Mouse (Mus musculus): Measurements from ENCODE around the gene Purb.

Purb gene

GRCm38 (mm10) chr11:6475867-6476484 is at the start of gene Purb:
TSS of gene Purb (minus strand) at chr11:6475917.
- DNase-seq, result peak; percentile 94

GRCm38 (mm10) chr11:6525241-6525640 is 49.5 kb upstream of the Purb start:
- no peak for DNase-seq

GRCm38 (mm10) chr11:6524880-6525238 is 49.1 kb upstream of the Purb start:
- DNase-seq, result no peak

- DNase-seq, result no peak
Observed at GRCm38 (mm10) chr11:6524165-6524879, 48.6 kb upstream of the Purb start.

- no peak for DNase-seq
Observed at GRCm38 (mm10) chr11:6523662-6524088, 48.0 kb upstream of the Purb start.

GRCm38 (mm10) chr11:6522782-6523525 is 47.2 kb upstream of the Purb start:
- no peak for DNase-seq

- peak; percentile 35 for DNase-seq
Observed at GRCm38 (mm10) chr11:6520507-6521173, 44.9 kb upstream of the Purb start, which contains the start of gene Myo1g. TSS of gene Myo1g (minus strand) at chr11:6520965.

- DNase-seq, result peak; percentile 19
Observed at GRCm38 (mm10) chr11:6519491-6520033, 43.8 kb upstream of the Purb start.

GRCm38 (mm10) chr11:6514837-6515236 is 39.1 kb upstream of the Purb start:
- DNase-seq, result no peak

- DNase-seq, result no peak
Observed at GRCm38 (mm10) chr11:6508269-6508876, 32.7 kb upstream of the Purb start.

GRCm38 (mm10) chr11:6506516-6506915 is 30.8 kb upstream of the Purb start:
- DNase-seq, result no peak

- no peak for DNase-seq
Observed at GRCm38 (mm10) chr11:6504689-6505088, 29.0 kb upstream of the Purb start.

- no peak for DNase-seq
Observed at GRCm38 (mm10) chr11:6504226-6504625, 28.5 kb upstream of the Purb start.

GRCm38 (mm10) chr11:6502506-6502905 is 26.8 kb upstream of the Purb start:
- no peak for DNase-seq

- DNase-seq, result no peak
Observed at GRCm38 (mm10) chr11:6497311-6497948, 21.7 kb upstream of the Purb start.

- peak; percentile 67 for DNase-seq
Observed at GRCm38 (mm10) chr11:6489691-6490503, 14.2 kb upstream of the Purb start.

- no peak for DNase-seq
Observed at GRCm38 (mm10) chr11:6489257-6489656, 13.5 kb upstream of the Purb start.

GRCm38 (mm10) chr11:6488041-6488684 is 12.4 kb upstream of the Purb start:
- DNase-seq, result no peak

GRCm38 (mm10) chr11:6487496-6487895 is 11.8 kb upstream of the Purb start:
- DNase-seq, result no peak

- no peak for DNase-seq
Observed at GRCm38 (mm10) chr11:6486916-6487315, 11.2 kb upstream of the Purb start.

Data from lung, postnatal 14 days (tissue).